Mouse (Mus musculus): ENCODE results near the gene Smarcal1.

- TF ChIP-seq POLR2A (IDR thresholded peaks at IDR 0.05; ENCODE audit: low read depth, low read length), result no peak
- TF ChIP-seq CTCF (conservative IDR thresholded peaks at IDR 0.05; ENCODE audit: insufficient read depth, insufficient read length, low read depth, low read length), result no peak
Observed at GRCm38 (mm10) chr1:72585971-72586875, 3.2 kb downstream of the Smarcal1 start.

All from kidney, adult 2 months (tissue).